Mouse (Mus musculus) urinary bladder, adult 2 months (tissue): ENCODE data around the gene Chkb. TPM values are rescaled to one million over a fixed set of nuclear protein-coding genes. Genes with fewer than 3 reads are reported as not detected.

ENCODE experiments used
- DNase-seq: peaks from one replicate; pipeline ENCODE4 v3.0.0; 2022; ENCODE audit warnings: low spot score
- polyA plus RNA-seq: library from polyadenylated mRNA; depleted of rRNA; stranded (reverse); fragments of >200 nt; gene quantifications from 2 replicates; pipeline ENCODE4 v1.2.3, GENCODE M21; 2012; rRNA removed

Chkb gene
- polyA plus RNA-seq = 73.2 and 85.8 TPM in 2 replicates

- peak; percentile 83 for DNase-seq
Observed at GRCm38 (mm10) chr15:89429352-89430221, at the start of gene Chkb, which contains the start of the genes C730034F03Rik and Gm44502. Gene Chkb, minus strand, starts transcription at chr15:89429908. Gene C730034F03Rik, plus strand, starts transcription at chr15:89429589. Gene Gm44502, minus strand, starts transcription at chr15:89429696.

GRCm38 (mm10) chr15:89478622-89479021 lies 48.9 kb upstream of the Chkb start:
- no peak for DNase-seq

- no peak for DNase-seq
Observed at GRCm38 (mm10) chr15:89477806-89478205, 48.1 kb upstream of the Chkb start.

GRCm38 (mm10) chr15:89477091-89477491 lies 47.4 kb upstream of the Chkb start, which contains the start of gene Arsa:
Gene Arsa, minus strand, starts transcription at chr15:89477425.
- DNase-seq = no peak

- no peak for DNase-seq
Observed at GRCm38 (mm10) chr15:89476475-89476815, 46.7 kb upstream of the Chkb start.

GRCm38 (mm10) chr15:89475611-89476474 lies 46.1 kb upstream of the Chkb start:
- DNase-seq = peak; percentile 82

GRCm38 (mm10) chr15:89475293-89475600 lies 45.5 kb upstream of the Chkb start:
- DNase-seq = no peak

- DNase-seq = no peak
Observed at GRCm38 (mm10) chr15:89474596-89475292, 45.0 kb upstream of the Chkb start.

- no peak for DNase-seq
Observed at GRCm38 (mm10) chr15:89473921-89474320, 44.2 kb upstream of the Chkb start.

GRCm38 (mm10) chr15:89473370-89473769 lies 43.7 kb upstream of the Chkb start:
- DNase-seq = no peak

- no peak for DNase-seq
Observed at GRCm38 (mm10) chr15:89471476-89471875, 41.8 kb upstream of the Chkb start.

GRCm38 (mm10) chr15:89468577-89468976 lies 38.9 kb upstream of the Chkb start:
- no peak for DNase-seq

- no peak for DNase-seq
Observed at GRCm38 (mm10) chr15:89465052-89465451, 35.3 kb upstream of the Chkb start.

- no peak for DNase-seq
Observed at GRCm38 (mm10) chr15:89463334-89464235, 33.9 kb upstream of the Chkb start.

- DNase-seq = no peak
Observed at GRCm38 (mm10) chr15:89462176-89462575, 32.5 kb upstream of the Chkb start.

GRCm38 (mm10) chr15:89461321-89461720 lies 31.6 kb upstream of the Chkb start:
- DNase-seq = no peak

GRCm38 (mm10) chr15:89460298-89460697 lies 30.6 kb upstream of the Chkb start:
- DNase-seq = no peak

- DNase-seq = no peak
Observed at GRCm38 (mm10) chr15:89459821-89460220, 30.1 kb upstream of the Chkb start.

GRCm38 (mm10) chr15:89458942-89459341 lies 29.2 kb upstream of the Chkb start:
- no peak for DNase-seq

GRCm38 (mm10) chr15:89455642-89456041 lies 25.9 kb upstream of the Chkb start:
- no peak for DNase-seq

- DNase-seq = no peak
Observed at GRCm38 (mm10) chr15:89454857-89455256, 25.1 kb upstream of the Chkb start.
